Mouse (Mus musculus): ENCODE data around the gene Uchl1. TPM values are rescaled to one million over a fixed set of nuclear protein-coding genes. Genes with fewer than 3 reads are reported as not detected.
A peak's percentile ranks its signal among the peaks of the same experiment; 100 is the strongest.

Gene Uchl1
- total RNA-seq, 2 experiments from 2014 or later: 878 to 888 TPM

- intact Hi-C loops (cut with DNase I): loop anchor here (2.0 kb wide), 1 partner anchor 286 kb away; no protein-coding TSS in a partner anchor
- DNase-seq (ENCODE audit: extremely low spot score in 1 of 2, low spot score in 2 of 2): no peak
- peak; percentile 68 for TF ChIP-seq CTCF (IDR thresholded peaks at IDR 0.05)
- Histone ChIP-seq H3K27ac (no peak overlapping the region), H3K4me3 (no peak overlapping the region)
Measured at GRCm38 (mm10) chr5:66710445-66711019, 34.6 kb downstream of the Uchl1 start.

- intact Hi-C loops (cut with DNase I): no loop called here
- H3K27ac ChIP-seq: no peak overlapping the region
- DNase-seq (ENCODE audit: extremely low spot score in 1 of 2, low spot score in 2 of 2): no peak
- TF ChIP-seq CTCF (IDR thresholded peaks at IDR 0.05): no peak
- no peak overlapping the region for H3K4me3 ChIP-seq
Measured at GRCm38 (mm10) chr5:66712801-66713200, 36.9 kb downstream of the Uchl1 start.

- no peak for TF ChIP-seq CTCF (IDR thresholded peaks at IDR 0.05)
- Histone ChIP-seq H3K4me3 (no peak overlapping the region), H3K27ac (no peak overlapping the region)
- no peak for DNase-seq (ENCODE audit: extremely low spot score in 1 of 2, low spot score in 2 of 2)
- intact Hi-C loops (cut with DNase I): no loop called here
Measured at GRCm38 (mm10) chr5:66715498-66715931, 39.6 kb downstream of the Uchl1 start.

GRCm38 (mm10) chr5:66717931-66718330 is 42.0 kb downstream of the Uchl1 start:
- no peak overlapping the region for H3K4me3 ChIP-seq
- H3K27ac ChIP-seq: no peak overlapping the region
- no peak for DNase-seq (ENCODE audit: extremely low spot score in 1 of 2, low spot score in 2 of 2)
- intact Hi-C loops (cut with DNase I): no loop called here
- no peak for TF ChIP-seq CTCF (IDR thresholded peaks at IDR 0.05)

GRCm38 (mm10) chr5:66718413-66718812 is 42.5 kb downstream of the Uchl1 start:
- no peak for DNase-seq (ENCODE audit: extremely low spot score in 1 of 2, low spot score in 2 of 2)
- no peak for TF ChIP-seq CTCF (IDR thresholded peaks at IDR 0.05)
- H3K27ac ChIP-seq: no peak overlapping the region

GRCm38 (mm10) chr5:66718880-66719279 is 43.0 kb downstream of the Uchl1 start:
- H3K4me3 ChIP-seq: no peak overlapping the region
- intact Hi-C loops (cut with DNase I): no loop called here
- TF ChIP-seq CTCF (IDR thresholded peaks at IDR 0.05): no peak
- DNase-seq (ENCODE audit: extremely low spot score in 1 of 2, low spot score in 2 of 2): no peak
- H3K27ac ChIP-seq: no peak overlapping the region

More at GRCm38 (mm10) chr5:66718413-66718812, 42.5 kb downstream of the Uchl1 start:
- intact Hi-C loops (cut with DNase I): no loop called here
- H3K4me3 ChIP-seq: no peak overlapping the region

GRCm38 (mm10) chr5:66720921-66721320 is 45.0 kb downstream of the Uchl1 start:
- Histone ChIP-seq H3K4me3 (no peak overlapping the region), H3K27ac (no peak overlapping the region)
- DNase-seq (ENCODE audit: extremely low spot score in 1 of 2, low spot score in 2 of 2): no peak
- intact Hi-C loops (cut with DNase I): no loop called here
- no peak for TF ChIP-seq CTCF (IDR thresholded peaks at IDR 0.05)

GRCm38 (mm10) chr5:66722586-66722985 is 46.7 kb downstream of the Uchl1 start:
- DNase-seq (ENCODE audit: extremely low spot score in 1 of 2, low spot score in 2 of 2): no peak
- TF ChIP-seq CTCF (IDR thresholded peaks at IDR 0.05): no peak
- intact Hi-C loops (cut with DNase I): no loop called here
- Histone ChIP-seq H3K27ac (no peak overlapping the region), H3K4me3 (no peak overlapping the region)

- intact Hi-C loops (cut with DNase I): no loop called here
- no peak for DNase-seq (ENCODE audit: extremely low spot score in 1 of 2, low spot score in 2 of 2)
- H3K4me3 ChIP-seq: no peak overlapping the region
- H3K27ac ChIP-seq: no peak overlapping the region
- TF ChIP-seq CTCF (IDR thresholded peaks at IDR 0.05): no peak
Measured at GRCm38 (mm10) chr5:66723037-66723436, 47.1 kb downstream of the Uchl1 start.

GRCm38 (mm10) chr5:66723626-66724025 is 47.7 kb downstream of the Uchl1 start:
- Histone ChIP-seq H3K4me3 (no peak overlapping the region), H3K27ac (no peak overlapping the region)
- DNase-seq (ENCODE audit: extremely low spot score in 1 of 2, low spot score in 2 of 2): no peak
- no peak for TF ChIP-seq CTCF (IDR thresholded peaks at IDR 0.05)
- intact Hi-C loops (cut with DNase I): no loop called here

- intact Hi-C loops (cut with DNase I): no loop called here
- no peak for DNase-seq (ENCODE audit: extremely low spot score in 1 of 2, low spot score in 2 of 2)
- no peak for TF ChIP-seq CTCF (IDR thresholded peaks at IDR 0.05)
- H3K4me3 ChIP-seq: no peak overlapping the region
- no peak overlapping the region for H3K27ac ChIP-seq
Measured at GRCm38 (mm10) chr5:66729306-66729705, 53.4 kb downstream of the Uchl1 start.

GRCm38 (mm10) chr5:66730621-66731301 is 54.9 kb downstream of the Uchl1 start:
- no peak overlapping the region for H3K27ac ChIP-seq
- no peak overlapping the region for H3K4me3 ChIP-seq
- intact Hi-C loops (cut with DNase I): no loop called here
- TF ChIP-seq CTCF (IDR thresholded peaks at IDR 0.05): peak; percentile 41
- DNase-seq (ENCODE audit: extremely low spot score in 1 of 2, low spot score in 2 of 2): peak; percentile 26 to 50

GRCm38 (mm10) chr5:66731302-66731697 is 55.4 kb downstream of the Uchl1 start:
- Histone ChIP-seq H3K27ac (no peak overlapping the region), H3K4me3 (no peak overlapping the region)
- DNase-seq (ENCODE audit: extremely low spot score in 1 of 2, low spot score in 2 of 2): no peak
- TF ChIP-seq CTCF (IDR thresholded peaks at IDR 0.05): no peak
- intact Hi-C loops (cut with DNase I): no loop called here
